Mouse (Mus musculus): ENCODE measurements at regions not wholly inside any gene's neighbourhood (a gene's known extent, or its start where the extent isn't known, plus 50 kb on each side); places are given as distances from the start of the nearest gene placed in this dataset.

DNA sequence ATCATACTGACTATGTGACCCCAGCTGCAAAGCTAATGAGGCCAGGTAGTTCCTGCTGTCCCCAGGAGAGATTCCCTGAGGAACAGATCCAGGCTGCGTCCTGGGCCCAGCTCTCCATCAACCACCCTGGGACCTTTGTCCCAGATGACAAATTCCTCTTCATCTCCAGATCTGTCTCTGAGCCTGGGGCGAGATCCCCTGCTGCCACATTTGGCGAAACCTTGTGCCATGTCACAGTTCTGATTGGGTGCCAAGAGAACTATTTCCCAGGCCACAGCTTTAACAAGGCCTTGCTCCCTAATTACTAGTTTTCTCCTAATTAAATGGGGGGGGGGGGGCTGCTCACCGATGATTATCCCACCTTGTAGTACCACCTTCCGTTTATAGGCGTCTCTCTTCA is 70.6 kb upstream of the Hes1 start:
- H3K36me3 ChIP-seq (ENCODE audit: control insufficient read depth, insufficient read depth, low read length), result no peaks in the 10 kb centered on the region
- no peaks in the 10 kb centered on the region for H3K9me3 ChIP-seq (ENCODE audit: control insufficient read depth, low read length)
- no peak overlapping the region for H3K4me2 ChIP-seq
- no peaks in the 10 kb centered on the region for H3K27me3 ChIP-seq (replicated peaks; ENCODE audit: control insufficient read depth, insufficient read depth, low read length)
- no peak overlapping the region for H3K27ac ChIP-seq (ENCODE audit: low read depth, low read length)
- peaks cover 11% of the 10 kb centered on the region; the same call in 1 of the 2 replicates for H3K4me1 ChIP-seq (replicated peaks; ENCODE audit: control insufficient read depth, insufficient read depth, low read length)
- WGBS, result 67% methylated on average over 6 of the region's 6 CpGs
- no peak overlapping the region for H3K4me3 ChIP-seq (ENCODE audit: low read depth, low read length)
- H3K9ac ChIP-seq (ENCODE audit: low read depth, low read length), result no peak overlapping the region
- ATAC-seq (replicated peaks; ENCODE audit: low FRiP score) (no peak), DNase-seq (ENCODE audit: low spot score) (no peak)

DNA sequence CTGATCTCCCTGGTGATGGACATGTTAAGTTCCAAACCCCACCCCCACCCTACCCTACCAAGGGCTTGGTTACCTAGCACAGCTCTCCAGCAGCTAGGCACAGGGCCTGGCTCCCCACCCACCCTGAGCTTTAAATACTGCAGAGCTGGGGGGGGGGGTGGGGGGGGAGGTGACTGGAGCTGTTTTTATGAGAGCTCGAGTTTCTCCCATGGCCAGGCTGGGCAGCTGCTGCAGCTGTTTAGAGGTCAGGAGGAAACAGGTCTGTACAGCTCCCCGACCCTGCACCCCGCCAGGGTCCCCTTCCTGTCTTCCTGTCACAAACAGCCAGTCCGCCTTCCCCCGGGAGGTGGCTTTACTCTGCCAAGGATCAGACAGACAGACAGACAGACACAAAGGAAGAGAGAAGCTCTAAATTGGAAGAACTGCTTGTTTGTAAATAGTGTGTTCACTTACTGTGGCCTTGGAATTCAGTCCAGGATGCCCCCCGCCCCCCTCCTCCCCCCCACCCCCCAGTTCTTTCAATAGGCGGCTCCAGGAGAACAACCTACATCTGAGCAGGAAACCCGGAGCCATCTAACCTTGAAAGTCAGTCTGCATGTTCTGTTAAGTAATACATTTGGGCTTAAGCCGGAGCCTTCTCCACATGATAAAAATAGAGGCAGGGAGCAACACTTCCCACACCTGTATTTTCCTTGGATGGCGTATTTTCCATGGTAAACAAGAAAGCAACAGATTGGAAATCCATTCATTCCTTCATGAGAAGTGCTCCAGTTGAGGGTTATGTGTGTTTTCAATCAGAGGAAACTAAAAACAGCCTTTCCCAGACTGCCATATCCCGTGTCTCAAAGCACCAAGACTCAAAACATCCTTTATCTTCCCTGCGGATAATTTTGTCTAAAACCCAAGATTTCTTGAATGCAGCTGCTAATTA is 67.8 kb upstream of the Hes1 start:
- ATAC-seq (replicated peaks; ENCODE audit: low FRiP score) (peak; percentile 29; the same call in 1 of the 2 replicates), DNase-seq (ENCODE audit: low spot score) (no peak)
- H3K4me1 ChIP-seq (replicated peaks; ENCODE audit: control insufficient read depth, insufficient read depth, low read length), result peaks cover 9% of the 10 kb centered on the region; the same call in 1 of the 2 replicates
- H3K9me3 ChIP-seq (ENCODE audit: control insufficient read depth, low read length), result no peaks in the 10 kb centered on the region
- no peak overlapping the region for H3K4me2 ChIP-seq
- 31% methylated on average over 12 of the region's 12 CpGs for WGBS
- H3K27me3 ChIP-seq (replicated peaks; ENCODE audit: control insufficient read depth, insufficient read depth, low read length), result no peaks in the 10 kb centered on the region
- H3K4me3 ChIP-seq (ENCODE audit: low read depth, low read length), result no peak overlapping the region
- peak overlapping the region; percentile 34; the same call in 1 of the 2 replicates for H3K27ac ChIP-seq (ENCODE audit: low read depth, low read length)
- no peaks in the 10 kb centered on the region for H3K36me3 ChIP-seq (ENCODE audit: control insufficient read depth, insufficient read depth, low read length)
- H3K9ac ChIP-seq (ENCODE audit: low read depth, low read length), result no peak overlapping the region

DNA sequence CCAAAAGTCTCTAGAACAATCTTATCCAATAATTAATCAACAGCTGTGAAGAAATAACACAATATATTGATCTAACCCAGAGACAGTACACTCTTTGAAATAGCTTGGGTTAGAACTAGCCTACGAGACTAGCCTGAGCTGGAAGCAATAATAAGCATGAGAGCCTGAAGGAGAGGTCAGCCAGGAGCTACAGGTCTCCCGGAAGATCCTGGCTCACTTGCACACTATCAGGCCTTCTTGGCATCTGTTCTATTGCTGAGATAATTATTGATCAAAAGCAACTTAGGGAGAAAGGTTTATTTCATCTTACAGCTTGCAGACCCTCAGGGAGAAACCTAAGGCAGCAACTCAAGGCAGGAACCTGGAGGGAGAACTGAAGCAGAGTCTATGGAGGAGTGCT is 64.0 kb upstream of the Hes1 start:
- no peaks in the 10 kb centered on the region for H3K36me3 ChIP-seq (ENCODE audit: control insufficient read depth, insufficient read depth, low read length)
- H3K9ac ChIP-seq (ENCODE audit: low read depth, low read length), result no peak overlapping the region
- ATAC-seq (replicated peaks; ENCODE audit: low FRiP score) (no peak), DNase-seq (ENCODE audit: low spot score) (no peak)
- no peak overlapping the region for H3K27ac ChIP-seq (ENCODE audit: low read depth, low read length)
- peaks cover 15% of the 10 kb centered on the region for H3K4me1 ChIP-seq (replicated peaks; ENCODE audit: control insufficient read depth, insufficient read depth, low read length)
- no peak overlapping the region for H3K4me2 ChIP-seq
- H3K9me3 ChIP-seq (ENCODE audit: control insufficient read depth, low read length), result no peaks in the 10 kb centered on the region
- 79% methylated on average over 2 of the region's 2 CpGs for WGBS
- H3K27me3 ChIP-seq (replicated peaks; ENCODE audit: control insufficient read depth, insufficient read depth, low read length), result no peaks in the 10 kb centered on the region
- H3K4me3 ChIP-seq (ENCODE audit: low read depth, low read length), result no peak overlapping the region

DNA sequence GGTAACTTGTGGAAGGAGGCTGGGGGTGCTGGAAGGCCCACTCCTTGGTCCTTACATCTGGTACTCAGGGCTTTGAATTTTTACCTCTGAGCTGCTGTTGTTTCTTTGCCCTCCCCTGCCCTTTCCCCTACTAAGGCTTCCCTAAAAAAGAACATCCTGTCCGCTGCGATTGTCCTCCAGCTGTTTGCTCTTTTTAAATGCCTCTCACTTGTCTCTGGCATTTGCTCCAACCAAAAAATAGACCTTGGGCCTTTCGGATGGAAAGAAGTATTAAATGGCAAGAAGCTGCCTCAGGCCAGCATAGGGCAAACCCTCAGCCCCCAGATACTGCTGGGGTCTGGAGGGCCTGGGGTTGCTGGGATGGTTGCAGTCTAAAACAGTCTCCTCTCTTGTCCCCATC is 59.1 kb upstream of the Hes1 start:
- Histone ChIP-seq H3K4me3 (ENCODE audit: low read depth, low read length) (no peak overlapping the region), H3K4me1 (replicated peaks; ENCODE audit: control insufficient read depth, insufficient read depth, low read length) (peaks cover 21% of the 10 kb centered on the region), H3K9ac (ENCODE audit: low read depth, low read length) (no peak overlapping the region), H3K4me2 (no peak overlapping the region), H3K36me3 (ENCODE audit: control insufficient read depth, insufficient read depth, low read length) (no peaks in the 10 kb centered on the region), H3K27ac (ENCODE audit: low read depth, low read length) (no peak overlapping the region), H3K9me3 (ENCODE audit: control insufficient read depth, low read length) (no peaks in the 10 kb centered on the region), H3K27me3 (replicated peaks; ENCODE audit: control insufficient read depth, insufficient read depth, low read length) (peaks cover 31% of the 10 kb centered on the region)
- no peak for ATAC-seq (replicated peaks; ENCODE audit: low FRiP score)
- no peak for DNase-seq (ENCODE audit: low spot score)
- WGBS, result 50% methylated on average over 3 of the region's 3 CpGs

DNA sequence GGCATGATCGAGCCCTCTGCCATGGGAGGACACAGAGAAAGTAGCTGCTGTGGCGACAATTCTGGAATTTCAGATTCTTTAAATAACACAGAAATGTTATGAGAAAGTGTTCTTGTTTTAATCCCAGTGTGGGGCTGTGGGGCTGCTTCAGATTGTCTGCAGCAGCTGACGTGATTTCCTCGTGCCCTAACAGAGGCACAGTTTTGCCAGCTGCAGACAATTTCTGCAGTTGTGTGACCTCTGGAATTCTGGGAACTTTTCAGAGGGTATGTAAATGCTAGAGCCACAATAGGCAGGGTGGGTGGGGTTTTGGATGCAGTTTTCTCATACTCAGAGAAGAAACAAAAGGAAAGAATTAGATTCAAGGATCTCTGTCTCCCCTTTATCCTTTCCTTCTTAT is 57.4 kb upstream of the Hes1 start:
- ATAC-seq (replicated peaks; ENCODE audit: low FRiP score), result no peak
- no peaks in the 10 kb centered on the region for H3K9me3 ChIP-seq (ENCODE audit: control insufficient read depth, low read length)
- 70% methylated on average over 4 of the region's 4 CpGs for WGBS
- DNase-seq (ENCODE audit: low spot score), result no peak
- H3K4me1 ChIP-seq (replicated peaks; ENCODE audit: control insufficient read depth, insufficient read depth, low read length), result peaks cover 25% of the 10 kb centered on the region
- no peak overlapping the region for H3K4me3 ChIP-seq (ENCODE audit: low read depth, low read length)
- no peak overlapping the region for H3K27ac ChIP-seq (ENCODE audit: low read depth, low read length)
- H3K9ac ChIP-seq (ENCODE audit: low read depth, low read length), result no peak overlapping the region
- H3K4me2 ChIP-seq, result no peak overlapping the region
- no peaks in the 10 kb centered on the region for H3K36me3 ChIP-seq (ENCODE audit: control insufficient read depth, insufficient read depth, low read length)
- peaks cover 36% of the 10 kb centered on the region for H3K27me3 ChIP-seq (replicated peaks; ENCODE audit: control insufficient read depth, insufficient read depth, low read length)

DNA sequence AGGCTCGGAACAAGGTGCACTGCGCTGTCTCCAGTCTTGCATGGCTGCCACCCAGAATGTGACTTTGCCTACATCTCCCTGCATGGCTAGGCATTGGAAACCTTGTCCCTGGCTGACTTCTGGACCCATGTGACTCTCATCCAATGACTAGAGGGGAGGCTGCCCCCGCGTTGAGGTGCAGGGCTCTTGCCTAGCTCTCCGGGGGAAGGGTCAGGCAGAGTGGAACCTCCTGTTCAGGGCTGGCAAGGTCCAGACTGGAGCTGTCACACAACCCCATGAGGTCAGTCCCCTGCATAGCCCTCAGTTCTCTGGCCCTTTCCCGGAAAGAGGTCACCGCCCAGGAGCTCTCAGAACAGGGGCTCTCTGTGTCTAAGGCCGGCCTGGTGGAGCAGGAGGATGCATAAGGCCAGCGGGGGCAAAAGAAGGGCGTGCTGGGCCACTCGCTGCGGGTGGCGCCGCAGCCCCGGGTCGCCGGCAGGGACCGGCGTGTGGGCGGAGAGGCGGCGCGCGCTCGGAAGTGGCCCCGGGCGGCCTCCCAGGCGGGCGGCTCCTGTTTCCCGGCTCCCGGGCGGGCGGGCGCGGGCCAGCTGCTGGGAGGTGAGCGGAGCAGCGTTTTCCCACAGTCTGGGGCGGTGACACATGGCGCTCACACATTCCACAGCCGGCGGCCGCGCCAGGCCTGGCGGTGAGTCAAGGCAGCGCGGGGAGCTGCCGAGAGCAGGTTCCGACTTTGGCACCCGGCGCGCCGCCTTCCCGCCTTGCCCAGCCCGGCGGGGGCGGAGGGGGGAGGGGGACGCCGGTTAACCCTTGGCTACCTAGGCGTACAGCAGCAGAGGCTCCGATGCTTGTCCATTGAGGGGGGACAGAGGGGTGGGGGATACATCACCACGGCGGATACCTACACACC is 55.5 kb upstream of the Hes1 start:
- Histone ChIP-seq H3K27ac (ENCODE audit: low read depth, low read length) (peak overlapping the region; percentile 90), H3K4me2 (peak overlapping the region; percentile 74), H3K4me1 (replicated peaks; ENCODE audit: control insufficient read depth, insufficient read depth, low read length) (peaks cover 25% of the 10 kb centered on the region), H3K36me3 (ENCODE audit: control insufficient read depth, insufficient read depth, low read length) (no peaks in the 10 kb centered on the region), H3K27me3 (replicated peaks; ENCODE audit: control insufficient read depth, insufficient read depth, low read length) (peaks cover 36% of the 10 kb centered on the region), H3K4me3 (ENCODE audit: low read depth, low read length) (peak overlapping the region; percentile 56), H3K9ac (ENCODE audit: low read depth, low read length) (peak overlapping the region; percentile 61), H3K9me3 (ENCODE audit: control insufficient read depth, low read length) (no peaks in the 10 kb centered on the region)
- peak; percentile 81 for DNase-seq (ENCODE audit: low spot score)
- 2% methylated on average over 52 of the region's 62 CpGs for WGBS
- ATAC-seq (replicated peaks; ENCODE audit: low FRiP score), result peak; percentile 72

DNA sequence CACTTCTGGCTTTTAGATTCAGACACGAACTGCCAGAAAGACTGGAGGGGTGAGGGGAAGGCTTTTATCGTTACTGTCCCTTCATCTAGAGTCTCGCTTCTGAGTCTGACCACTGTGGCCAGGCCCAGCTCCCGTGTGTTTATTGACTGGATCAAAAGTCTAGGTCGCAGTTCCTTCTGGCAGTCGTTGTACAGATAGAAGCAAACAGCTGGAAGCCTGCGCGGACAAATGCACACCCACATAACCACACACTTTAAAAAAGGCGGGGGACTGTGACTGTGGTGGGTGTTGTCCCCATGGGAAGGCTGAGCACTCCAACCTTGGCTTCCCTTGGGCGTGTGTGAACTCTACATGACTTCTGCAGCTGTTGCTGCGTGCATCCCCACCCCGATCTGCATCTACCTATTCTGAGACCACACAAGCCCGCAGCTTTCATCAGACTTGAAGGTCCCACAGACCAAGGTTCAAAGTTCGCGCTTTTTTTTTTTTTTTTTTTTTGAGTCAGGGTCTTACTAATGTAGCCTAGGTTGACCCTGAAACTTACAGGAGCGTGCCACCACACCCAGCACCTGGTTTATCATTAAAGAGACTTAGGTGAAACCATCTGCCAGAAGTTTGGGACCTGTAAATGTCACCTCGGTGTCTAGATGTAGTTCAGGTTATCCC is 54.5 kb upstream of the Hes1 start:
- peaks cover 22% of the 10 kb centered on the region for H3K4me1 ChIP-seq (replicated peaks; ENCODE audit: control insufficient read depth, insufficient read depth, low read length)
- 11% methylated on average over 16 of the region's 17 CpGs for WGBS
- H3K9ac ChIP-seq (ENCODE audit: low read depth, low read length), result peak overlapping the region; percentile 61
- no peaks in the 10 kb centered on the region for H3K9me3 ChIP-seq (ENCODE audit: control insufficient read depth, low read length)
- H3K27ac ChIP-seq (ENCODE audit: low read depth, low read length), result peak overlapping the region; percentile 90
- peak; percentile 49 for DNase-seq (ENCODE audit: low spot score)
- H3K36me3 ChIP-seq (ENCODE audit: control insufficient read depth, insufficient read depth, low read length), result no peaks in the 10 kb centered on the region
- ATAC-seq (replicated peaks; ENCODE audit: low FRiP score), result no peak
- H3K27me3 ChIP-seq (replicated peaks; ENCODE audit: control insufficient read depth, insufficient read depth, low read length), result peaks cover 36% of the 10 kb centered on the region
- H3K4me2 ChIP-seq, result peak overlapping the region; percentile 74
- peak overlapping the region; percentile 56 for H3K4me3 ChIP-seq (ENCODE audit: low read depth, low read length)

DNA sequence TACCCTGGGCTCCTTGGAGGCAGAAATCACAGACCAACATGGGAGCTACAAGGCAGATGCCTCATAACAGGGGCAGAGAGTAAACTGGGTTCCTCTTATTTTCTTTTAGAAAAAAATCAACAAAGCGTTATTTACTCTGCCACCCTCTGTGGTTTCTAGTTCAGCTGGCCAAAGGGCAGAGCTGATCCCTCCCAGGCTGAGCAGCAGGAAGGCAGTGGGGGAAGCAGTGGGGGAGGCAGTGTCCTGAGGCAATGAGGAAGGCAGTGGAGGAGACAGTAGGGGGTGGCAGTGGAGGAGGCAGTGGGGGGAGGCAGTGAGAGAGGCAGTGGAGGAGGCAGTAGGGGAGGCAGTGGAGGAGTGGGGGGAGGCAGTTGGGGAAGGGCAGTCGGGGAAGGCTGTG is 51.1 kb upstream of the Hes1 start:
- H3K9ac ChIP-seq (ENCODE audit: low read depth, low read length), result no peak overlapping the region
- peaks cover 26% of the 10 kb centered on the region for H3K27me3 ChIP-seq (replicated peaks; ENCODE audit: control insufficient read depth, insufficient read depth, low read length)
- ATAC-seq (replicated peaks; ENCODE audit: low FRiP score) (no peak; the same call in 1 of the 2 replicates), DNase-seq (ENCODE audit: low spot score) (no peak)
- H3K4me2 ChIP-seq, result no peak overlapping the region
- no peaks in the 10 kb centered on the region for H3K9me3 ChIP-seq (ENCODE audit: control insufficient read depth, low read length)
- peaks cover 20% of the 10 kb centered on the region for H3K4me1 ChIP-seq (replicated peaks; ENCODE audit: control insufficient read depth, insufficient read depth, low read length)
- WGBS, result 17% methylated on average over 2 of the region's 2 CpGs
- H3K36me3 ChIP-seq (ENCODE audit: control insufficient read depth, insufficient read depth, low read length), result no peaks in the 10 kb centered on the region
- no peak overlapping the region for H3K27ac ChIP-seq (ENCODE audit: low read depth, low read length)
- no peak overlapping the region for H3K4me3 ChIP-seq (ENCODE audit: low read depth, low read length)

Measured in liver, embryonic 11.5 days (tissue).